Mouse (Mus musculus): Measurements from ENCODE around the gene Rmdn3.

- TF ChIP-seq GATA1 (IDR thresholded peaks at IDR 0.05; ENCODE audit: borderline replicate concordance, low read length) (no peak), FLI1 (IDR thresholded peaks at IDR 0.05; ENCODE audit: low read length) (no peak)
Observed at GRCm38 (mm10) chr2:119203871-119204460, 47.1 kb upstream of the Rmdn3 start.

All from megakaryocyte, embryonic 14.5 days (primary cell).